Mouse (Mus musculus): Measurements from ENCODE around the gene Nova2.

Nova2 gene

GRCm38 (mm10) chr7:19012882-19013281 lies 87.2 kb downstream of the Nova2 start:
- DNase-seq: no peak

- DNase-seq: no peak
Observed at GRCm38 (mm10) chr7:19014452-19014851, 88.8 kb downstream of the Nova2 start.
